Mouse (Mus musculus) CD4-positive, CD25-positive, alpha-beta regulatory T cell, adult 2 months (primary cell): ENCODE results near the gene Abhd6.
A peak's percentile ranks its signal among the peaks of the same experiment; 100 is the strongest.

Experiments used
- DNase-seq: peaks from one replicate; pipeline ENCODE4 v3.0.0-alpha.2; 2012; ENCODE audit warnings: low read depth, low spot score

Gene Abhd6

GRCm38 (mm10) chr14:8029752-8030151 lies 27.1 kb downstream of the Abhd6 start:
- DNase-seq = no peak

GRCm38 (mm10) chr14:8030535-8030934 lies 27.8 kb downstream of the Abhd6 start:
- DNase-seq = no peak

GRCm38 (mm10) chr14:8032087-8032944 lies 29.6 kb downstream of the Abhd6 start:
- no peak for DNase-seq

- DNase-seq = no peak
These were observed 31.9 kb downstream of the Abhd6 start for GRCm38 (mm10) chr14:8034561-8034960.

- no peak for DNase-seq
These were observed 33.2 kb downstream of the Abhd6 start for GRCm38 (mm10) chr14:8035951-8036350.

GRCm38 (mm10) chr14:8036406-8036805 lies 33.7 kb downstream of the Abhd6 start:
- no peak for DNase-seq

GRCm38 (mm10) chr14:8038150-8038549 lies 35.4 kb downstream of the Abhd6 start:
- DNase-seq = no peak

GRCm38 (mm10) chr14:8038791-8039448 lies 36.2 kb downstream of the Abhd6 start:
- no peak for DNase-seq

GRCm38 (mm10) chr14:8040179-8040578 lies 37.5 kb downstream of the Abhd6 start:
- DNase-seq = no peak

- no peak for DNase-seq
These were observed 38.4 kb downstream of the Abhd6 start for GRCm38 (mm10) chr14:8040911-8041678.

GRCm38 (mm10) chr14:8042120-8042519 lies 39.4 kb downstream of the Abhd6 start:
- DNase-seq = no peak

- no peak for DNase-seq
These were observed 39.9 kb downstream of the Abhd6 start for GRCm38 (mm10) chr14:8042577-8042976.

GRCm38 (mm10) chr14:8044330-8044729 lies 41.6 kb downstream of the Abhd6 start:
- DNase-seq = peak; percentile 83

- DNase-seq = peak; percentile 60
These were observed 42.1 kb downstream of the Abhd6 start for GRCm38 (mm10) chr14:8044786-8045185.

GRCm38 (mm10) chr14:8045187-8045846 lies 42.6 kb downstream of the Abhd6 start:
- peak; percentile 52 for DNase-seq

- no peak for DNase-seq
These were observed 44.1 kb downstream of the Abhd6 start for GRCm38 (mm10) chr14:8046839-8047238.

- no peak for DNase-seq
These were observed 46.6 kb downstream of the Abhd6 start for GRCm38 (mm10) chr14:8049334-8049733.

- DNase-seq = no peak
These were observed 49.2 kb downstream of the Abhd6 start for GRCm38 (mm10) chr14:8051869-8052268.

GRCm38 (mm10) chr14:8052661-8053060 lies 50.0 kb downstream of the Abhd6 start:
- DNase-seq = no peak

- no peak for DNase-seq
These were observed 51.8 kb downstream of the Abhd6 start for GRCm38 (mm10) chr14:8054310-8055102.

- DNase-seq = no peak
These were observed 53.4 kb downstream of the Abhd6 start for GRCm38 (mm10) chr14:8056076-8056475.
